Mouse (Mus musculus) common myeloid progenitor, adult 5-6 weeks (primary cell): ENCODE results near the gene Gm13212. TPM values are rescaled to one million over a fixed set of nuclear protein-coding genes. Genes with fewer than 3 reads are reported as not detected.

Source experiments
- total RNA-seq: library from RNA; stranded (forward); fragments of 200-1000, 187-1606 nt; gene quantifications from 2 replicates; pipeline ENCODE4 v1.2.3, GENCODE M21; 2017

The Gm13212 gene
- total RNA-seq, 1 experiment from 2014 or later = 23.8 TPM

Other genes with a start within 250 kb of the Gm13212 start
- gene Zfp990, start 74.4 kb upstream of the Gm13212 start, total RNA-seq = 0.05 and 0.78 TPM in 2 replicates
- gene Zfp980, start 85.5 kb downstream of the Gm13212 start, total RNA-seq = not detected in 2 replicates